Mouse (Mus musculus) left cerebral cortex, postnatal 25 days (tissue): ENCODE results near the gene Garnl3. TPM values are rescaled to one million over a fixed set of nuclear protein-coding genes. Genes with fewer than 3 reads are reported as not detected.
"Not testable (repeated sequence)": the region's sequence is repeated elsewhere in the genome, so short reads cannot be mapped to it uniquely, and the experiment has no call there.

Experiments used
- DNase-seq, 2 experiments: peaks; one replicate each; pipeline ENCODE4 v3.0.0; 2022; ENCODE audit warnings: low spot score in 2 of 2, mixed read lengths in 1 of 2
- intact Hi-C: fragments of 180-260 bp; cut with DNase I; formaldehyde crosslinking; loops from one replicate; pipeline ENCODE4 v1.15.1; 2025
- total RNA-seq, 2 experiments: library from RNA; stranded (reverse); gene quantifications; 2 replicates each; pipeline ENCODE4 v1.2.3; 2021

Garnl3 gene
- total RNA-seq, 2 experiments from 2014 or later: 117 to 125 TPM

DNA sequence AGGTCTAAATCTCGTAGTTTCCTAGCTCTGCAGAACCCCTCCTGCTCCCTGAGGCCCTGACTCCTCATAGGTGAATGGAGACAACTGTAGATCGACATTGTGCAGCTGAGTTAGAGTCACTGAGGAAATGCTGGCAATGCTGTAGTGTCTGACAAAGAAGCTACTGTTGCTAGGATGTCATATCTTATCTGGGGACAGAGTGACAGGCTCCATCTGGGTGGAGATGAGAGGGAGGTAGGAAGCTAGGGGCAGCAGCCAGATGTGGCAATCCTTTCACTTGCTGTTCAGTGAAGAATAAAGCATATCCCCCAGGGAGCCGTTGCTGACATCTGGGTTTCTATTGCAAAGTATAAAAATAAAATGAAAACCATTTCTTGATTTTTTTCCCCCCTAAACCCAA lies 85.6 kb downstream of the Garnl3 start:
- DNase-seq: no peak
- intact Hi-C loops: no loop called here

GRCm38 (mm10) chr2:33042781-33043180 lies 88.7 kb downstream of the Garnl3 start:
- intact Hi-C loops: no loop called here
- no peak for DNase-seq

DNA sequence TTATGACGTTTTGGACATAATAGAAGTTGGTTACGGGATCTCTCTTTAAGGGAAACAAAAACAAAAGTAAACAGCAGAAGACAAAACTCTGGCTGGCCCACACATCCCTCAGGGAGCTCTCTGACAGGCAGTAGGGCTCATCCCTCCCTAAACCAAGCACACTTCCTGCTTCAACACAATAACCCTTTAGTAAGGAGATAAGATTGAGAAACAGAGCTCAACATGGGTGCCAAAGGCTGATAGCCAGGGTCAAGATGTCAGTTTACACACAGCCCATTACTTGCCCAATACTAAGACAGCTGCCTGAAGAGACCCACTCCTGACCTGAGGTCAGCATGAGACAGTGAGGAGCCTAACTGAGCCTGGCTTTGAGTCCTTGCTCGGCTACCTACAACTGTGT lies 89.9 kb downstream of the Garnl3 start:
- DNase-seq: no peak
- intact Hi-C loops: no loop called here

DNA sequence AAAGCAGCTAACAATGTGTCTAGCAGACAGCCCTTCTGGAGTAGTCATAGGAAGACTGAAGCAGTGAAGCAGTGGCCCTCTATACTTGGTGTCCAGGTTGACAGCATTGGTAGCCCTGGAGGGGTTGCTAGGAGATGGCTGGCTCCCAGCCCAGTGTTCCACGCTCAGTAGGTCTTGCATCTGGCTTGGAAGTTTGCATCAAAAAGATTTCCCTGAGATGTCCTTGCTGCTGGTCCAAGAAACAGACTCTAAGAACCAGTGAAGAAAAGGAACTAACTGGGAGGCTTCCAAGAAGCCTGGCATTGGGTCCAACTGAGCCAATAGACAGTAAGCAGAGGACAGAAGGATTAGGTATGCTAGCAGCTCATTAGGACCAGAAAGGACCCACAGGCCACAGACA lies 94.0 kb downstream of the Garnl3 start:
- peak; percentile 80 to 89 for DNase-seq
- intact Hi-C loops: loop anchor here (5.0 kb wide), 1 partner anchor 90 kb away; no protein-coding TSS in a partner anchor

DNA sequence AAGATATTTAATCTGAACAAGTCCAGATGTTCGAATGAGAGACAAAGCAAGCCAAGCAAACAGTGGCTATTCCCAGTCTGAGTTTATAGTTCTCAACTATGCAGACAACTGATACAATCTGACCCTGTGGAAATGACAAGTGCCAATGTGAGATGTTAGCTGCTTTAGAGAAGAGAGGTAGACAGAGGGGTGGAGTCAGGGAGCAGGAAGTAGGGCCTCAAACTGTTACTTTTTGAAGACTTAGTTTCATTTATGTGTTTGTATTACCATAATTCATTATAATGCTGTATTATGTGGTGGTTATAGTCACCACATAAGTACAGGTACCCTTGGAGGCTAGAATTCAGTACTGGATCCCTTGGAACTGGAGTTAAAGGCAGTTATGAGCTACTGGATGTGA lies 96.2 kb downstream of the Garnl3 start:
- intact Hi-C loops: loop anchor here (5.0 kb wide), 1 partner anchor 92 kb away; no protein-coding TSS in a partner anchor
- no peak for DNase-seq

DNA sequence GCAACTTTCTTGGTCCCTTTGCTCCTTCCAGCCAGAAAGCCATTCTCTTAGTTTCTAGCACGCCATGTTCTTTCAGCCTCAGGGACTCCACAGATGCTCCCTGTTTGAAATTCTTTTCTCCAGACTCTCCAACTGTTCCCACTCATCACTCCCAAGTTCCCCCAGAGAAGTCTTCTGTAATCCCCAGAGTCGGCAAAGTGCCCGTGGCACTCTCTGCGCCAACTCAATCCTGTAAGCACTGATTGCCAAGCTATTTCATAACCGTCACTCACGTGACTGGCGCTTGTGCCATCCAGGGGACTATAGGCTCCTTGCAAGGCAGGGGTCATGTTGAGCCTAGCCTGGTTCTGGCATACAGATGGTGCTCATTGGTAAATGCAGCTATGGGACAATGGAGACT lies 98.2 kb downstream of the Garnl3 start:
- intact Hi-C loops: loop anchor here (5.0 kb wide), 1 partner anchor 54 kb away; no protein-coding TSS in a partner anchor
- peak; percentile 72 to 95 for DNase-seq

- intact Hi-C loops: loop anchor here (5.0 kb wide), 1 partner anchor 55 kb away; no protein-coding TSS in a partner anchor
- no peak for DNase-seq
These were observed 98.9 kb downstream of the Garnl3 start for GRCm38 (mm10) chr2:33032391-33033062.

DNA sequence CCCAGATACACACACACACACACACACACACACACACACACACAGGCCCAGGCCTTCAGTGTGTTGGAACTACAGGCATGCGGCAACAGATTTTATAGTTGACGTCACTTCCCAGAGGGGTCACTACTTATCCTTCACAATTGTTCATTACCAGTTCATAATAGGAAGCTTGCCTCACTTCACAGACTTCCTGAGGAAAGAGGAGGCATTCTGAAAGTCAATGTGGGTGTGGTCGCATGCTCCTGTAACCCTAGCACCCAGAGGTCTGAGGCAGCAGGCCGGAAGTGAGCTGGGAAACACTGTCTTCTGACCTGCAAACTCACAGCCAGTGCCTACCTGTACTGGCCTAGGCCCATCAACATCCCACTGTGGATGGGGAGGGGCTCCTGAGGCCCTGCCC lies 106.4 kb downstream of the Garnl3 start:
- intact Hi-C loops: no loop called here
- DNase-seq: no peak

DNA sequence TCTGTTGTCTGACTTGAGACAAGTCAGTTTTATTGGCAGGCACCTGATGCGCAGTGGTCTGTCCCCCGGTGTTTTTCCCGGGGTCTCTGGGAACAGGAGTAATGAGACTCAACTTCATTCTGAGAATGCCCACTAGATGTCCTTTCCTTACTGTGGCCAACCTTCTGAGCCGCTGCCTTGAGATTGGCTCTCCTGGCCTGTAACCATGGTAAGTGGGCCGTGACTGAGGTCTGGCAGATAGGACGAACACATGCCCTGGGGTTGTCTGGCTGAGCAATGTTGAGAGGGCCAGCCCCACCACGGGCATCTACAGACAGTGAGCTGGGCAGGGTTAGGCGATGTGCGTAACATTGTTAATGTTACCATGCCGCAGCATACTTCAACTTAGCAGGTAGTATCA lies 106.9 kb downstream of the Garnl3 start:
- no peak for DNase-seq
- intact Hi-C loops: no loop called here

DNA sequence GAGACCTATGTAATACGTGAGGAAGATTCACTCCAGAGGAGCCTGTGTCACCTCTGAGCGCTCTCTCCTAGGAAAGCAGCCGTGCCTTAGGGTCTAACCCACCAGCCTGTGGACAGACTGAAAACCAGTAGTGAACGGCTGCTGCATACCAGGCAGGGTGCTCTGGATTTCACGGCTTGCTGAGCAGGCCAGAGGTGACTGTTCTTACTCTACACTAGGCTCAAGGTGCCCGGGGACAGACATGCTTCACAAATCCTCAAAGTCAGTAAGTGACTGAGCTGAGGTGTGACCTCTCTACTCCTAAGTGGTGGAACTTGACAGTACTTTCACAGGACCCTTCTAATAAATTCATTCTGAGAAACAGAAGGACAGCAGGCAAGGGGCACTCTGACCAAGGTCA lies 108.6 kb downstream of the Garnl3 start:
- intact Hi-C loops: no loop called here
- no peak for DNase-seq

DNA sequence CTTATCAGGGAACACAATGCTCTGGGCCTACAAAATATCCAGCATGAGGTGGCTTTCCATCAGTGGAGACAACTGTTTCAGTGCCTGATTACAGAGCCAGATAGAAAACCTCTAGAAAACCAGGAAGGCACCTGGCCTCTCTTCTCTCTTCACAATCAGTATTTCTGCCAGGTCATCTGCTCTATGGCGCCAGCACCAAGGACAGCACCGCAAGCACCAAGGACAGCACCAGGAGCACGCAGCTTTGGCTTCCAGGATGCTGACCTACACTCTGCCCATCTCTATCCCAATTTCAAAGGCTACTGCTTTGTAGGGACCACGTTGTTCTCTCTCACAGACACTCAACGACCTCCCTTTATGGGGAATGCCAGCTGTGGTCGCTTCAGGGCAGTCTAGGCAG lies 113.4 kb downstream of the Garnl3 start:
- intact Hi-C loops: no loop called here
- no peak for DNase-seq

DNA sequence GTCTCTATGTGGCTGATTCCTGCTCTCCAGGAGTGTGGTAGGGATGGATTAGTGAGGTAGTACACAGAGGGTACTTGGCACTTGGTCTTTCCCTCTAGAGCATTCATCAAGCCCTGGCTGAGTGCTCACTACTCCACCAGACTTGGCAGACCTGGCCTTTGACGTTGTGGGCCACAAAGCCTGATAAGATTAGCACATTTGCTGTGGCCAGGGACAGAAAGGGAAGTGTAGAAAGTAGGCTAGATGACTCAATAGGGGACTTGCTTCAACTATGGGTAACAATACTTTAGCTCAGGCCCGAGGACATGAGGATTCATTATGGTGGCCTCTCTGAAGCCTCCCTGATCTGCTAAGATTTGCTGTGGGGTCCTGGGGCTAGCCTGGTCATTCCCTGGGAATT lies 114.3 kb downstream of the Garnl3 start:
- DNase-seq: no peak
- intact Hi-C loops: no loop called here

- peak in 1 of 2 experiments; percentile 73 for DNase-seq
- intact Hi-C loops: no loop called here
These were observed 116.6 kb downstream of the Garnl3 start for GRCm38 (mm10) chr2:33014877-33015276.

- DNase-seq, intact Hi-C loops: not testable (repeated sequence)
These were observed 122.4 kb downstream of the Garnl3 start for GRCm38 (mm10) chr2:33009055-33009454.

GRCm38 (mm10) chr2:33005041-33005440 lies 126.4 kb downstream of the Garnl3 start:
- intact Hi-C loops: no loop called here
- DNase-seq: peak in 1 of 2 experiments; percentile 43

- peak in 1 of 2 experiments; percentile 80 for DNase-seq
- intact Hi-C loops: no loop called here
These were observed 129.3 kb downstream of the Garnl3 start for GRCm38 (mm10) chr2:33002144-33002543.

DNA sequence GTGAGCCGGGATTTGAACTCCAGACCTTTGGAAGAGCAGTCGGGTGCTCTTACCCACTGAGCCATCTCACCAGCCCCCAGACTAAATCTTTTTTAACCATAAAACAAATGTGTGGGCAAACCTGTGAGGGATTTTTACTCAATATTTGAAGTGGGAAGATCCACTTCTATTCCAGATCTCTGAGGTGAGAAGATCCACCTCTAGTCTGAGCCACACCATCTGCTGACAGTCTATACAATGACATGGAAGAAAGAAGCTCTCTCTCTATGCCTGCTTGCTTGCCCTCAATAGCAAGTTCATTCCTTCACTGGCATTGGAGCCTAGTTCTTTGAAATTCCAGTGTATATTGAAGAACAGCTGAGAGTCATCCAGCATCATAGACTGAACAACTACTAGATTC lies 131.7 kb downstream of the Garnl3 start:
- intact Hi-C loops: no loop called here
- peak in 1 of 2 experiments; percentile 63 for DNase-seq

GRCm38 (mm10) chr2:32997792-32998191 lies 133.7 kb downstream of the Garnl3 start:
- intact Hi-C loops: no loop called here
- DNase-seq: peak in 1 of 2 experiments; percentile 59

- no peak for DNase-seq
- intact Hi-C loops: no loop called here
These were observed 134.4 kb downstream of the Garnl3 start for GRCm38 (mm10) chr2:32997081-32997480.

GRCm38 (mm10) chr2:32992130-32992529 lies 139.3 kb downstream of the Garnl3 start:
- DNase-seq: peak in 1 of 2 experiments; percentile 38
- intact Hi-C loops: loop anchor here (5.0 kb wide), 1 partner anchor 135 kb away; no protein-coding TSS in a partner anchor

GRCm38 (mm10) chr2:32990167-32990832 lies 141.2 kb downstream of the Garnl3 start:
- intact Hi-C loops: loop anchor here (5.0 kb wide), 1 partner anchor 137 kb away; no protein-coding TSS in a partner anchor
- DNase-seq: no peak
